Mouse (Mus musculus): ENCODE measurements around the gene Bpi. TPM values are rescaled to one million over a fixed set of nuclear protein-coding genes. Genes with fewer than 3 reads are reported as not detected.

The Bpi gene
- polyA plus RNA-seq, 1 experiment from 2014 or later: not detected

DNA sequence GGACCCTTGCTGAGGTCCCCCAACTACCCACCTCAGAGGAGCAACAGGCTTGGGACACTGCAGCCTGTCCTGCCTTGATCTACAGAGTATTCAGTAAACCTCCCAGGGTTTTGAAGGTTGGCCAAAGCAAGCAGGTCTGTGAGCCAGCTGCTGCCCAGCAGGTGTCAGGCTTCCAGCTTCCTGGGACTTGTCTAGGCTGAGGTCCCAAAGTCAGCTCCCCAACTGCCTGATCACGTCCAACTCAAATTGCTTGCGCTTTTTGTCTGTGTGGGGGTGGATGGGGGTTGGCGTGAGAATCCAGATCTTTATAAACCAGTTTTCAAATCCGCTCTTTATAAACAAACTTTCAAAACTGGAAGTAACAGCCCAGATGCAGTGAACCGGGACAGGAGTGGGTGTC lies 32.6 kb upstream of the Bpi start:
- no peak overlapping the region for H3K27ac ChIP-seq (replicated peaks)
- H3K27me3 ChIP-seq (ENCODE audit: control insufficient read depth, insufficient read depth, low read length): no peaks in the 10 kb centered on the region
- DNase-seq (ENCODE audit: low spot score) (peak; percentile 53), ATAC-seq (ENCODE audit: low FRiP score, low TSS enrichment) (0 out of 2 replicates have a peak, but pooled peaks have one; percentile 13)
- TF ChIP-seq CTCF (IDR thresholded peaks at IDR 0.05; ENCODE audit: low read depth) (peak; percentile 69), EP300 (optimal IDR thresholded peaks at IDR 0.05) (no peak)
- H3K4me1 ChIP-seq (replicated peaks; ENCODE audit: control insufficient read depth, insufficient read depth): no peaks in the 10 kb centered on the region
- no peak overlapping the region for H3K4me2 ChIP-seq (replicated peaks; ENCODE audit: low read depth)
- no peak overlapping the region for H3K9ac ChIP-seq (ENCODE audit: low read length)
- H3K9me3 ChIP-seq (ENCODE audit: control insufficient read depth, low read length): no peaks in the 10 kb centered on the region
- no peaks in the 10 kb centered on the region for H3K36me3 ChIP-seq (ENCODE audit: control insufficient read depth, insufficient read depth, low read length)
- WGBS: 39% methylated on average over 5 of the region's 5 CpGs
- H3K4me3 ChIP-seq (ENCODE audit: low read depth, low read length): no peak overlapping the region

DNA sequence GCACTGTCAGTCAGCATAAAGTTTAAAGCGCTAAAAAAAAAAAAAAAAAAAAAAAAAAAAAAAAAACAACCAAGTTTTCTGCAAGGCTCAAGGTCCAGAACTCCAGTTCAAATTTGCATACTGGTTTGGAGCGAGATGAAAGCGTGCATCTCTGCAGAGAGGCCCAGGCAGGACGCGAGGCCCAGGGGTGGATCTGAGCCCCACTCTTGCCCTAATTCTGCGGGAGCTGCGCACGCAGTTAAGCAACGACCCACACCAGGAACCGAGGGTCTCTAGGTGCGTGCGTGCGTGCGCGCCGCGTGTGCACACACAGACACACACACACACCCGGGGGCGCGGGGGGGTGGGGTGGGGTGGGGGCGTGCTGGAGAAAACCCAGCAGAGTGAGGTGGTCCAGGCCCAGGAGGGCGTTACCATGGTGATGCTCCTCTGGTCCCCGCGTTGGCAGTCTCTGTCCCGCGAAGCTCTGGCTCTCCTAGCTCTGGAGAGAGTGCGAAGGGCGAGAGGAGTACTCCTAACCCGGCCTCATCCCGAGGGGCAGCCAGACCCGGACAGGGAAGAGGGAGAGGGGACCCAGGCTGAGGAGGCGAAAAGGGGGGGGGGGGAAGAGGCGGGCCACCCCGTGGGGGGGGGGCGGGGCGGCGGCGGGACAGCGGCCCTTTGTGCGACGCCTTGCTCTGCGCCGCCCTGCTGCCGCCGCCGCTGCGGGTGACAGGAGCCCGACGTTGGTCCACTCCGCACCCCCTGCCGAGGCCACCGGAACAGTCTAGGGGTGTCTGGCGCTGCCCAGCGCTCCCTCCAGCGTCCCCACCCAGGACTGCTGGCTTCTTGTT lies 29.0 kb upstream of the Bpi start, which contains the start of gene D630003M21Rik:
Gene D630003M21Rik, minus strand, starts transcription at position 553 of the 833 bp plus-strand sequence.
- H3K9ac ChIP-seq (ENCODE audit: low read length): peak within 1 kb of the TSS; percentile 54
- WGBS: under 1% methylated on average over 40 of the region's 55 CpGs
- H3K36me3 ChIP-seq (ENCODE audit: control insufficient read depth, insufficient read depth, low read length): no peaks in the 10 kb centered on the region
- ATAC-seq (ENCODE audit: low FRiP score, low TSS enrichment) (peak; percentile 65), DNase-seq (ENCODE audit: low spot score) (peak; percentile 52)
- TF ChIP-seq CTCF (IDR thresholded peaks at IDR 0.05; ENCODE audit: low read depth): peak; percentile 36; the same call in 1 of the 2 replicates
- no peak for TF ChIP-seq EP300 (optimal IDR thresholded peaks at IDR 0.05)
- peak within 1 kb of the TSS; percentile 39 for H3K4me3 ChIP-seq (ENCODE audit: low read depth, low read length)
- no peaks in the 10 kb centered on the region for H3K4me1 ChIP-seq (replicated peaks; ENCODE audit: control insufficient read depth, insufficient read depth)
- peak within 1 kb of the TSS; percentile 53 for H3K27ac ChIP-seq (replicated peaks)
- H3K9me3 ChIP-seq (ENCODE audit: control insufficient read depth, low read length): no peaks in the 10 kb centered on the region
- H3K4me2 ChIP-seq (replicated peaks; ENCODE audit: low read depth): peak within 1 kb of the TSS; percentile 70
- H3K27me3 ChIP-seq (ENCODE audit: control insufficient read depth, insufficient read depth, low read length): no peaks in the 10 kb centered on the region

DNA sequence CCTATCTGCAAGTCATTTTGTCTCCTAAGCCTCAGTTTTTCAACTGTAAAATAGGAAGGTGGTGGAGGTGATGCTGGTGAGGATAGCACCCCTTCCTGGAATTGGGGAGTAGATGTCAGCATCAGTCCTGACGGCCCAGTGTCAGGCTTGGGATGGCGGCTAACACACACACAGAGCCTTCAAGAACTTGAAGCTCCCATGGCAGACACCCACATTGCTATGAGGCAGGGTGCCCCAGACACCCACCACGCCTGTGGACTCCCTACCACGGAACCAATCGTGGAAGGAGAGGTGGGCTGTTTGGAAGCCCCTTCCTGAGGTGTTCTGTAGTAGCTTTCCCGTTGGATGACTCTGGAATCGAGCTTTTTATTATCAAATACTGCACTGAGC lies 28.4 kb upstream of the Bpi start:
- Histone ChIP-seq H3K9me3 (ENCODE audit: control insufficient read depth, low read length) (no peaks in the 10 kb centered on the region), H3K4me2 (replicated peaks; ENCODE audit: low read depth) (peak overlapping the region; percentile 70), H3K4me3 (ENCODE audit: low read depth, low read length) (peak overlapping the region; percentile 39), H3K27ac (replicated peaks) (peak overlapping the region; percentile 53), H3K27me3 (ENCODE audit: control insufficient read depth, insufficient read depth, low read length) (no peaks in the 10 kb centered on the region), H3K4me1 (replicated peaks; ENCODE audit: control insufficient read depth, insufficient read depth) (no peaks in the 10 kb centered on the region), H3K9ac (ENCODE audit: low read length) (peak overlapping the region; percentile 54), H3K36me3 (ENCODE audit: control insufficient read depth, insufficient read depth, low read length) (no peaks in the 10 kb centered on the region)
- TF ChIP-seq CTCF (IDR thresholded peaks at IDR 0.05; ENCODE audit: low read depth) (no peak), EP300 (optimal IDR thresholded peaks at IDR 0.05) (no peak)
- DNase-seq (ENCODE audit: low spot score) (no peak), ATAC-seq (ENCODE audit: low FRiP score, low TSS enrichment) (no peak)
- 31% methylated on average over 7 of the region's 7 CpGs for WGBS

DNA sequence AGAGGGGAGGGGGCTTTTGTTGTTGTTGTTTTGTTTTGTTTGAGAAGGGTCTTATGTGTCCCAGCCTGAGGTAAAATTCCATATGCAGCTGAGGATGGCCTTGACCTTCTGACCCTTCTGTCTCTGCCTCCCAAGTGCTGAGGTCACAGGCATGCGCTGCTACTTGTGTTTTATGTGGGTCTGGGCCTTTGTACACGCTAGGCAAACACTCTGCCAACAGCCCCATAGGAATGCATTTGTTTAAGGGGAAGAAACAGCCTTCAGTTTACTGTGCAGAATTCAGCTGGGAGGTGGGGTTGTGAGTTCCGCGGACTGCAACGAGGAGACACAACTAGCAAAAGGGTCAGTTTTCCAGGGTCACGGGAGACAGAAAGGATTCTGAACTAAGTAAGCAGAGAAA lies 27.3 kb upstream of the Bpi start:
- H3K27me3 ChIP-seq (ENCODE audit: control insufficient read depth, insufficient read depth, low read length): no peaks in the 10 kb centered on the region
- no peaks in the 10 kb centered on the region for H3K9me3 ChIP-seq (ENCODE audit: control insufficient read depth, low read length)
- H3K36me3 ChIP-seq (ENCODE audit: control insufficient read depth, insufficient read depth, low read length): no peaks in the 10 kb centered on the region
- no peak for TF ChIP-seq CTCF (IDR thresholded peaks at IDR 0.05; ENCODE audit: low read depth)
- no peak for TF ChIP-seq EP300 (optimal IDR thresholded peaks at IDR 0.05)
- DNase-seq (ENCODE audit: low spot score) (no peak), ATAC-seq (ENCODE audit: low FRiP score, low TSS enrichment) (no peak)
- H3K4me1 ChIP-seq (replicated peaks; ENCODE audit: control insufficient read depth, insufficient read depth): no peaks in the 10 kb centered on the region
- H3K4me3 ChIP-seq (ENCODE audit: low read depth, low read length): no peak overlapping the region
- WGBS: 31% methylated on average over 6 of the region's 6 CpGs
- peak overlapping the region; percentile 45; the same call in 1 of the 2 replicates for H3K27ac ChIP-seq (replicated peaks)
- no peak overlapping the region for H3K4me2 ChIP-seq (replicated peaks; ENCODE audit: low read depth)
- H3K9ac ChIP-seq (ENCODE audit: low read length): no peak overlapping the region

DNA sequence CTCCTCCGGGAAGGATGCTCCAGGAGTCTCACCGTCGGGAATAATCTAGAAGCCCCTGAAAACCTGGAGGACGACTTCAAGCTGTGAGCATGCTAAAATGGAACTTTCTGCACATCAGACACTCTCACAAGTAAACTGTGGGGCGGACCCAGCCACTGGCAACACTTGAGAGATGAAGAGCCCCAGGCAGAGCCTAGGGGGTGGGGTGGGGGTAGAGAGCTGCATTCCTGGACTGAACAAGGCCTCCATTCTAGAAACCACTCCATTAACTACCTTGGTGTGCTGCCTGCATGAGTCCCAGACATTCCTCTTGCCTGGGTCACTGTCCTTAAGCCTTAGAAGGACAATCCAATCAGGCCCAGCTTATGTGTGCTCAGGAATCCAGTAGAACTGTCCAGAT lies 26.8 kb upstream of the Bpi start:
- H3K27ac ChIP-seq (replicated peaks): peak overlapping the region; percentile 45; the same call in 1 of the 2 replicates
- no peaks in the 10 kb centered on the region for H3K4me1 ChIP-seq (replicated peaks; ENCODE audit: control insufficient read depth, insufficient read depth)
- DNase-seq (ENCODE audit: low spot score) (no peak), ATAC-seq (ENCODE audit: low FRiP score, low TSS enrichment) (no peak)
- no peaks in the 10 kb centered on the region for H3K36me3 ChIP-seq (ENCODE audit: control insufficient read depth, insufficient read depth, low read length)
- TF ChIP-seq EP300 (optimal IDR thresholded peaks at IDR 0.05) (no peak), CTCF (IDR thresholded peaks at IDR 0.05; ENCODE audit: low read depth) (no peak)
- no peaks in the 10 kb centered on the region for H3K27me3 ChIP-seq (ENCODE audit: control insufficient read depth, insufficient read depth, low read length)
- no peak overlapping the region for H3K4me3 ChIP-seq (ENCODE audit: low read depth, low read length)
- 38% methylated on average over 5 of the region's 5 CpGs for WGBS
- no peaks in the 10 kb centered on the region for H3K9me3 ChIP-seq (ENCODE audit: control insufficient read depth, low read length)
- H3K4me2 ChIP-seq (replicated peaks; ENCODE audit: low read depth): no peak overlapping the region
- H3K9ac ChIP-seq (ENCODE audit: low read length): no peak overlapping the region

DNA sequence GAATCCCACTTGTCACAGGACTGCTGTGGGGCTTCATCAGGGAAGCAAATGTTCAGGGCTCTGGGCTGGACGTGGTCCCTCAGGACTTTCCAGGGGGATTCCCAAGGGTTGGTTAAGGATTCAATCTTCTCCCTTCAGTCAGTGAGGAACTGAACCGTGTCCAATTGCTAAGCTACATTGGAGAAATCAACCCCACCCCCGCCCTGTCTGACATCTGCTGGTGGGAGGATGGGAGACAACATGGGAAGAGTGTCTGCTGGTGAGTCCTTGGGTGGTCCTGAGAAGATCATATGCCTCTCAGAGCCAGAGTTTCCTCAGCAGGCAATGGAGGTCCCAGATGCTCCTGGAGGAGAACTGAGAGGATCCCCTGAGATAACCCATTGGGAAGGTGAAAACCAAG lies 25.5 kb upstream of the Bpi start:
- Histone ChIP-seq H3K9ac (ENCODE audit: low read length) (no peak overlapping the region), H3K36me3 (ENCODE audit: control insufficient read depth, insufficient read depth, low read length) (no peaks in the 10 kb centered on the region), H3K4me1 (replicated peaks; ENCODE audit: control insufficient read depth, insufficient read depth) (no peaks in the 10 kb centered on the region), H3K4me2 (replicated peaks; ENCODE audit: low read depth) (no peak overlapping the region), H3K27me3 (ENCODE audit: control insufficient read depth, insufficient read depth, low read length) (no peaks in the 10 kb centered on the region), H3K9me3 (ENCODE audit: control insufficient read depth, low read length) (no peaks in the 10 kb centered on the region), H3K27ac (replicated peaks) (no peak overlapping the region), H3K4me3 (ENCODE audit: low read depth, low read length) (no peak overlapping the region)
- DNase-seq (ENCODE audit: low spot score): no peak
- 50% methylated on average over 3 of the region's 3 CpGs for whole genome bisulfite sequencing
- ATAC-seq (ENCODE audit: low FRiP score, low TSS enrichment): peak; percentile 16; the same call in 1 of the 2 replicates
- no peak for TF ChIP-seq CTCF (IDR thresholded peaks at IDR 0.05; ENCODE audit: low read depth)
- no peak for TF ChIP-seq EP300 (optimal IDR thresholded peaks at IDR 0.05)
